Mouse (Mus musculus): ENCODE measurements at regions not wholly inside any gene's neighbourhood (a gene's known extent, or its start where the extent isn't known, plus 50 kb on each side); places are given as distances from the start of the nearest gene placed in this dataset.

- Histone ChIP-seq H3K4me2 (ENCODE audit: low read depth, low read length) (no peak overlapping the region), H3K4me3 (ENCODE audit: low read depth, low read length) (no peak overlapping the region), H3K27ac (replicated peaks; ENCODE audit: low read depth, low read length) (no peak overlapping the region), H3K4me1 (ENCODE audit: control insufficient read depth, insufficient read depth, low read length) (no peaks in the 10 kb centered on the region), H3K9me3 (replicated peaks; ENCODE audit: control insufficient read depth, low read length) (no peaks in the 10 kb centered on the region), H3K36me3 (replicated peaks; ENCODE audit: control insufficient read depth, insufficient read depth, low read depth, low read length) (no peaks in the 10 kb centered on the region), H3K27me3 (ENCODE audit: control insufficient read depth, insufficient read depth, low read length) (no peaks in the 10 kb centered on the region), H3K9ac (replicated peaks; ENCODE audit: low read length) (no peak overlapping the region)
- ATAC-seq (replicated peaks; ENCODE audit: insufficient number of reproducible peaks, low FRiP score, low TSS enrichment, low read depth) (no peak), DNase-seq (ENCODE audit: low spot score) (no peak)
- 94% methylated on average over 2 of the region's 2 CpGs for WGBS
These were observed 375.1 kb downstream of the Wdr11 start for GRCm38 (mm10) chr7:129966771-129967170.

GRCm38 (mm10) chr7:129970201-129970600, 378.5 kb downstream of the Wdr11 start:
- H3K36me3 ChIP-seq (replicated peaks; ENCODE audit: control insufficient read depth, insufficient read depth, low read depth, low read length), result no peaks in the 10 kb centered on the region
- H3K4me1 ChIP-seq (ENCODE audit: control insufficient read depth, insufficient read depth, low read length), result no peaks in the 10 kb centered on the region
- H3K9me3 ChIP-seq (replicated peaks; ENCODE audit: control insufficient read depth, low read length), result no peaks in the 10 kb centered on the region
- ATAC-seq (replicated peaks; ENCODE audit: insufficient number of reproducible peaks, low FRiP score, low TSS enrichment, low read depth) (no peak), DNase-seq (ENCODE audit: low spot score) (no peak)
- 77% methylated on average over 1 of the region's 1 CpGs for WGBS
- no peak overlapping the region for H3K4me2 ChIP-seq (ENCODE audit: low read depth, low read length)
- no peak overlapping the region for H3K27ac ChIP-seq (replicated peaks; ENCODE audit: low read depth, low read length)
- no peak overlapping the region for H3K9ac ChIP-seq (replicated peaks; ENCODE audit: low read length)
- H3K27me3 ChIP-seq (ENCODE audit: control insufficient read depth, insufficient read depth, low read length), result no peaks in the 10 kb centered on the region
- H3K4me3 ChIP-seq (ENCODE audit: low read depth, low read length), result no peak overlapping the region

- Histone ChIP-seq H3K4me1 (ENCODE audit: control insufficient read depth, insufficient read depth, low read length) (no peaks in the 10 kb centered on the region), H3K36me3 (replicated peaks; ENCODE audit: control insufficient read depth, insufficient read depth, low read depth, low read length) (no peaks in the 10 kb centered on the region), H3K4me2 (ENCODE audit: low read depth, low read length) (no peak overlapping the region), H3K27me3 (ENCODE audit: control insufficient read depth, insufficient read depth, low read length) (no peaks in the 10 kb centered on the region), H3K9ac (replicated peaks; ENCODE audit: low read length) (no peak overlapping the region), H3K27ac (replicated peaks; ENCODE audit: low read depth, low read length) (no peak overlapping the region), H3K4me3 (ENCODE audit: low read depth, low read length) (no peak overlapping the region), H3K9me3 (replicated peaks; ENCODE audit: control insufficient read depth, low read length) (no peaks in the 10 kb centered on the region)
- 65% methylated on average over 9 of the region's 9 CpGs for WGBS
- DNase-seq (ENCODE audit: low spot score), result no peak
- ATAC-seq (replicated peaks; ENCODE audit: insufficient number of reproducible peaks, low FRiP score, low TSS enrichment, low read depth), result no peak
These were observed 382.5 kb downstream of the Wdr11 start for GRCm38 (mm10) chr7:129974206-129974605.

- no peak for DNase-seq (ENCODE audit: low spot score)
- Histone ChIP-seq H3K27ac (replicated peaks; ENCODE audit: low read depth, low read length) (no peak overlapping the region), H3K27me3 (ENCODE audit: control insufficient read depth, insufficient read depth, low read length) (no peaks in the 10 kb centered on the region), H3K4me3 (ENCODE audit: low read depth, low read length) (no peak overlapping the region), H3K4me2 (ENCODE audit: low read depth, low read length) (no peak overlapping the region), H3K9ac (replicated peaks; ENCODE audit: low read length) (no peak overlapping the region), H3K36me3 (replicated peaks; ENCODE audit: control insufficient read depth, insufficient read depth, low read depth, low read length) (no peaks in the 10 kb centered on the region), H3K9me3 (replicated peaks; ENCODE audit: control insufficient read depth, low read length) (no peaks in the 10 kb centered on the region), H3K4me1 (ENCODE audit: control insufficient read depth, insufficient read depth, low read length) (no peaks in the 10 kb centered on the region)
- ATAC-seq (replicated peaks; ENCODE audit: insufficient number of reproducible peaks, low FRiP score, low TSS enrichment, low read depth), result no peak
- WGBS, result 70% methylated on average over 11 of the region's 11 CpGs
These were observed 383.2 kb downstream of the Wdr11 start for GRCm38 (mm10) chr7:129974837-129975236.

DNA sequence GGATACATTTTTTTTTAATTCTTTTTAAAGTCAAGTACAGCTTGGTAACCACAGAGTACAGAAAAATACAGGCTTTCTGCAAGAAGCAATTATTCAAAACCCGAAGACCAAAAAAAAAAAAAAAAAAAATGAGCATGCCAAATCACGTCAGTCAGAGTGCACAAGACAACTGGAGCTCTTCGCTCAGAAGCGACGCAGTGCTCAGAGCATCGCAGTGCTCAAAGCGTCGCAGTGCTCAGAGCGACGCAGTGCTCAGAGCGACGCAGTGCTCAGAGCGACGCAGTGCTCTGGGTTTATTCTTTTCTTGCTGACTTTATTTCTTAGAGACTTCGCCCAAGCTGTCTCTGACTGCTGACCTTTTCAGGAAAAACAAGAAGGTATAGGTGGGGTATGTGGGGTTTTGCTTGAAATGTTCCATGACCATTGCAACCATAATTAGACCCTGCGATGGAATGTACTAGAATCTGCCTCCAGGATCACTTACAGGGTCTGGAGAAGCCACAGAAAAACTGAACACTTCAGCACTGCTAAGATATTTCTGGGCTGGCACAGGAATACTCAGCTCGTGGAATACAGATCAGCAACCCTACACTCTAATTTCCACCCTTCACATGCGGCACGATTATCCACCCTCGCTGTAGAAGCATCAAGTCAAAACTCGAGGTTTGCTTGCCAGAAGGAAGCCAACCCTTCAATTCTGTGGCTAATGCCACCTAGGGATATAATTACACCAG, 384.3 kb downstream of the Wdr11 start:
- no peak for DNase-seq (ENCODE audit: low spot score)
- no peaks in the 10 kb centered on the region for H3K9me3 ChIP-seq (replicated peaks; ENCODE audit: control insufficient read depth, low read length)
- no peaks in the 10 kb centered on the region for H3K4me1 ChIP-seq (ENCODE audit: control insufficient read depth, insufficient read depth, low read length)
- no peak for ATAC-seq (replicated peaks; ENCODE audit: insufficient number of reproducible peaks, low FRiP score, low TSS enrichment, low read depth)
- 83% methylated on average over 21 of the region's 21 CpGs for WGBS
- no peak overlapping the region for H3K27ac ChIP-seq (replicated peaks; ENCODE audit: low read depth, low read length)
- H3K36me3 ChIP-seq (replicated peaks; ENCODE audit: control insufficient read depth, insufficient read depth, low read depth, low read length), result no peaks in the 10 kb centered on the region
- H3K4me3 ChIP-seq (ENCODE audit: low read depth, low read length), result no peak overlapping the region
- H3K9ac ChIP-seq (replicated peaks; ENCODE audit: low read length), result no peak overlapping the region
- H3K27me3 ChIP-seq (ENCODE audit: control insufficient read depth, insufficient read depth, low read length), result no peaks in the 10 kb centered on the region
- no peak overlapping the region for H3K4me2 ChIP-seq (ENCODE audit: low read depth, low read length)

- H3K36me3 ChIP-seq (replicated peaks; ENCODE audit: control insufficient read depth, insufficient read depth, low read depth, low read length), result no peaks in the 10 kb centered on the region
- WGBS, result 72% methylated on average over 5 of the region's 5 CpGs
- no peaks in the 10 kb centered on the region for H3K4me1 ChIP-seq (ENCODE audit: control insufficient read depth, insufficient read depth, low read length)
- ATAC-seq (replicated peaks; ENCODE audit: insufficient number of reproducible peaks, low FRiP score, low TSS enrichment, low read depth) (no peak), DNase-seq (ENCODE audit: low spot score) (no peak)
- H3K9me3 ChIP-seq (replicated peaks; ENCODE audit: control insufficient read depth, low read length), result no peaks in the 10 kb centered on the region
- H3K4me3 ChIP-seq (ENCODE audit: low read depth, low read length), result no peak overlapping the region
- H3K4me2 ChIP-seq (ENCODE audit: low read depth, low read length), result no peak overlapping the region
- no peaks in the 10 kb centered on the region for H3K27me3 ChIP-seq (ENCODE audit: control insufficient read depth, insufficient read depth, low read length)
- H3K9ac ChIP-seq (replicated peaks; ENCODE audit: low read length), result no peak overlapping the region
- H3K27ac ChIP-seq (replicated peaks; ENCODE audit: low read depth, low read length), result no peak overlapping the region
These were observed 386.9 kb downstream of the Wdr11 start for GRCm38 (mm10) chr7:129978576-129978975.

DNA sequence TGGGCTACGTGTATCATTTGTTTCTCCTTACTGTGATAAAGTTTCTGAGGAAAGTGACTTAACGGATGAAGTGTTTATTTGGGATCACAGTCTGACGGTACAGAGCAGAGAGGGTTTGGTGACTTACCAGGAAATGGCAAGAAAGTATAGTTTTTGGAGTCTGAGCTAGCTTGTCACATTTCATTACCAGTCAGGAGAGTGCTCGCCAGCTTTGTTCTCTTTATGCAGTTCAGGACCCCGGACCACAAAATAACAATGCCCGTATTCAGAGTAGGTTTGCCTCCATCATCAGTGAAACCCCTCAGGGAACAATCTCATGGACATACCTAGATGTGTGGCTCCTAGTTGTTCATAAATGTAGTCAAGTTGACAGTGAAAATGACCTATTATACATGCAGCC, 387.7 kb downstream of the Wdr11 start:
- H3K4me3 ChIP-seq (ENCODE audit: low read depth, low read length), result no peak overlapping the region
- no peak overlapping the region for H3K27ac ChIP-seq (replicated peaks; ENCODE audit: low read depth, low read length)
- 0 out of 2 replicates have a peak, but pooled peaks have one; percentile 48 for ATAC-seq (replicated peaks; ENCODE audit: insufficient number of reproducible peaks, low FRiP score, low TSS enrichment, low read depth)
- H3K27me3 ChIP-seq (ENCODE audit: control insufficient read depth, insufficient read depth, low read length), result no peaks in the 10 kb centered on the region
- no peak overlapping the region for H3K9ac ChIP-seq (replicated peaks; ENCODE audit: low read length)
- WGBS, result 23% methylated on average over 6 of the region's 6 CpGs
- H3K36me3 ChIP-seq (replicated peaks; ENCODE audit: control insufficient read depth, insufficient read depth, low read depth, low read length), result no peaks in the 10 kb centered on the region
- no peaks in the 10 kb centered on the region for H3K9me3 ChIP-seq (replicated peaks; ENCODE audit: control insufficient read depth, low read length)
- no peaks in the 10 kb centered on the region for H3K4me1 ChIP-seq (ENCODE audit: control insufficient read depth, insufficient read depth, low read length)
- peak; percentile 52 for DNase-seq (ENCODE audit: low spot score)
- H3K4me2 ChIP-seq (ENCODE audit: low read depth, low read length), result no peak overlapping the region

DNA sequence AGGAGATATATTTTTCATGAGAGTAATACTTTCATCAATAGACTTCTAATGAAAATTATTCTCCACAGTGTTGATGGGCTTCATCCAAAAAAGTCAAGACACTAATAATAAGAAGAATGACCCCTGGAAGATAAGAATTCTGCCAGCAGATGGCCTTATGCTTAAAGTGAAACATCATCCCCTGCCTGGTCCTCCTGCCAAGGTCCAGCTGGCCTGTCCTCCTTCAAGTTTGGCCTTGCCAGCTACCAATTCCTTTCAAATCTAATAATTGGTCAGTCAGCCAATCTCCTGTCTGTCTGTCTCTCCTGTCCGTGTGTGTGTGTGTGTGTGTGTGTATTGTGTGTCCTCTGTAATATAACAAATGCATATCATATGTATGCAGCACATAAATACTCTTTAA, 388.8 kb downstream of the Wdr11 start:
- no peak overlapping the region for H3K27ac ChIP-seq (replicated peaks; ENCODE audit: low read depth, low read length)
- ATAC-seq (replicated peaks; ENCODE audit: insufficient number of reproducible peaks, low FRiP score, low TSS enrichment, low read depth) (no peak), DNase-seq (ENCODE audit: low spot score) (no peak)
- no peaks in the 10 kb centered on the region for H3K9me3 ChIP-seq (replicated peaks; ENCODE audit: control insufficient read depth, low read length)
- no peak overlapping the region for H3K4me3 ChIP-seq (ENCODE audit: low read depth, low read length)
- peaks cover 3% of the 10 kb centered on the region; the same call in 1 of the 2 replicates for H3K4me1 ChIP-seq (ENCODE audit: control insufficient read depth, insufficient read depth, low read length)
- H3K9ac ChIP-seq (replicated peaks; ENCODE audit: low read length), result no peak overlapping the region
- H3K27me3 ChIP-seq (ENCODE audit: control insufficient read depth, insufficient read depth, low read length), result no peaks in the 10 kb centered on the region
- 68% methylated on average over 1 of the region's 1 CpGs for WGBS
- H3K4me2 ChIP-seq (ENCODE audit: low read depth, low read length), result no peak overlapping the region
- H3K36me3 ChIP-seq (replicated peaks; ENCODE audit: control insufficient read depth, insufficient read depth, low read depth, low read length), result no peaks in the 10 kb centered on the region
